Mouse (Mus musculus): Measurements from ENCODE around the gene Ets2.
"Not testable (repeated sequence)": the region's sequence is repeated elsewhere in the genome, so short reads cannot be mapped to it uniquely, and the experiment has no call there.

Gene Ets2

DNA sequence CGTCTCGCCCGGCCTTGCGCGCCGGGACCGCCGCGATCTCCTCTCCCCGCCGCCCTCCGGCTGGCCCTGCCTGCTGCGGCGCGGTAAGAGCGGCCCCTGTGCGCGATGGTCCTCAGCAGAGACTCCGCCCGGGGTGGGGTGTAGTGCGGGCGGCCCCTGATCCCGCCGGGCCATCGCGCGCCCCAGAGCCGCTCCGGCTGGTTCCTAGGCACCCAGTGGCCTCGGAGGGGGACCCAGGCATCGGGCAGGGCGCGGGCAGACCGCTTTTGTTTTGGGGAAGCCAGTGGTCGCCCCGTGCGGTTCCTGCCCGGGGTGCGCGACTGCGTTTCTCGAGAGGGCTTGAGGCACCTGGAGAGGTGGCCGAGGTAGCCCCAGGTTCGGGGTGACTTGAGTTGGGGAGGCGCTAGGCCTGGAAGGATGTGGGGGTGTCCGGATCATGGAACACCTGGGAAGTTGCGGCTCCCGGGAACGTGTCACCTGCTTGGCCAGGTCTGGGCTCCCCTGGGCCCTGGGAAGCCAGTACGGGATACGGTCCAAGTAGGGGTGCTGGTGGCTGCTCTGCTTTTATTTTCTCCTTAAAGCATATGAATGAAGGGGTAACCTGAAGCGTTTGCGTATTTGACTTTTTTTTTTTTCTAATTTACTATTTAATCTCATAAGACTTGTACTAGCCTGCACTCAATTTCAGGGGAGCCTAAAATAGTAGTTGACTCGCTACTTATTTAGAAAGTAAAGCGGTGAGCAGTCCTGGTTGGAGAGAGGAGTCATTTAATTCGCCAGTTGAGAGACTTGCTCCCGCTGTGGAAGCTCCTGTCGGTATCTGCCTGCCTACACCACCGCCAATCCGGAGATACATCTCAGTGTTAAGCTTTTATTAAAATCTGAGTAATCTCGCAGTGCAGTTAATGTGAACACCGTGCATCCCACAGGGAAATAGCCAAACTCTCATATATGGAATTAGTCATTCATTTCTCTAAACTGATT lies 979 bp downstream of the Ets2 start:
- DNase-seq = no peak

DNA sequence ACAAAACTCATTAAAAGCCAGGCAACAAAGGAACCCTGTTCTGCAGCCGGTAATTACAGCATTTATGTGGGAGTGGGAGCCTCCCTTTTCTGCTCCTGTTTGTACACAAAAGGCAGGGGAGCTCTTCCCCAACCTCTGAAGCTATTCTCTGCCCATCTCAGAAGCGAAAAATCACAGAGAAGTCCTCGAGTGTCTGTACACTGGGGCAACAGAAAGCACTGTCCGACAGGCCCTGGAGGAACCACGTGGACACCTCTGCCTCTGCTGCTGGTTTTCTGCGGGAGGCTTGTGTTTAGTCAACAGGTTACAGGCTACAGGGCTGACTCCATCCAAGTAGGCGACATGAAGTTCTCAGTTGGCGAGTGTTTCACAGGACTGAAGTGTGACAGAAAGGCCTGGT lies 2.1 kb downstream of the Ets2 start:
- no peak for DNase-seq

DNA sequence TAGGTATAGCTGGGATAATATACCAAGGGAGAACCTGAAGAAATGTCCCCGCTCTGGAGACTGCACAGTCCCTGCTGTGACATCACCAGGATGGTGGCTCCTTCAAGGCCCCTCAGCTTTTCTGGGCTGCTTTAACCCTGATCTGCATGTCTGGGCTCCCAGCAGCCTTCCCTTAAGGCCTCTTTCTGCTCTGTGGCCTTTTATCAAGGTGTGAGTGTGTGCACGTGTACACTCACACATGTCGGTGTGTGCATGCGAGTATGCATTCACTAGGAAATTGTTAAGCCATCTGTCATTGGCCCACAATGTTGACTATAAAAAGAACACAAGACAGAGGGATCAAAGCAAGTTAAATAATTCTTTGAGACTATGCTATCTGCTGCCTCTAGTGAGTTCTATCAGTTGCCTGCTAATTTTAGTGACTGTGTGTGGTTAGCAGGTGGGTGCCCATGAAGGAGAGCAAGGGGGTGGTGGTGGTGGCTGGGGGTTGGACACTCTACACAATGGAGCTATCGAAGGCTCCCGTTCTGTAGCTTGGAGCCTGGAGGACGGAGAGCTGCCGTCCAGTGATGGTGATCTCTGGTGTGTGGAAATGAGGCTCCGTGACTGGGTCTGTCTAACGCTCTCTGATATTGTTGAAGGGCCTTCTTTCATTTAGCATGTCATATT lies 2.9 kb downstream of the Ets2 start:
- no peak for DNase-seq

DNA sequence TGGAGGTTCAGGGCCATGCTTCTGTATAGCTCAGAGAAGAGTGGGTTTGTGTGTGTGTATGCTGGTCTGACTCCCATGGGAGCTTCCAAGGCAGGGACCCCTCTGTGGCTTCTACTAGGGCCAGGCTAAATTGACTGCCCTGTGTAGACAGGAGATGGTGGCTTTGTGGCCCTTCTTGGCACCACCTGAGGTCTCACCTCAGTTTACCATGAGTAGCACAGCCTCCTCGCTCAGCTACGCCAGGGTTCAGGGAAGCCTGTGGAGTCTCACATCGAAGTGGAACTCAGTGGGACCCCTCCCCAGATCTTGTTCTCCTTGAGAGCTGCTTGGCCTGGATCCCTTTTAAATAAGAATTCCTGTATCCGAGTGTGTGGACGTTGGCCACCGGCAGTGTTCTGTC lies 3.9 kb downstream of the Ets2 start:
- no peak for DNase-seq

DNA sequence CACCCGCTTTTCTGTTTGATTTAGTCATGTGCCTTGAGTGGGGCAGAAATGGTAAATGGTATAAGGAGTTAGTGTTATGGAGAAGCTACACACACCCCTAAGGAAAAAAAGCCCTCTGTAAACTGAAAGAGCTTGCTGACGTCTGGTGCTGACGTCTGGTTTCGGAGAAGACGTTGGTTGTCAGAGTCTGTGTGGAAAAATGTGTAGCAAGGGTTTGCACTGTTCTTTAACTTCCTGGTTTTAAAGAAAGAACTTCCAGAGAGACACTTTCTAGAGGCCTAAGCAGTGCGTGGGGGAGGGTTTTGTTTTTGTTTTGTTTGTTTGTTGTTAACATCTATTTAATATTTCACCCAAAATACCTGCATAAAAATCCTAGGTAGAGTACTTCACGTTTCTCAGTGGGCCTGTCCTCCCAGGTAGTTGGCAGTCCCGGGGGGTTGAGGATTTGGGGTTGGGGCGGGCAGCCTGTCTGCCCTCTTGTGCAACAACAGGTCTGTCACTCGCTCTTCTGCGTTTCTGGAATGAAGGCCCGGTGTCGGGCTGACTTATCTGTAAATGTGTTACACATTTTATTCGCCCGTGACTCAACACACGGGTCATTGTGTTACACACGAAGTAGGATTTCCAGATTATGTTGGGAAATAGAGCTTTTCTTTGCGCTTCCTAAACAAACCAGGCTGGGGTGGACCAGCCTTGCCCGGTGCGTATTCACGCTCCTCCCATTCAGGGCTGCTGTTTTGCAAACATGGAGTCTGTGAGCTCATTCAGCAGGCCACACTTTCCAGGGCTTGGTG lies 6.5 kb downstream of the Ets2 start:
- no peak for DNase-seq

DNA sequence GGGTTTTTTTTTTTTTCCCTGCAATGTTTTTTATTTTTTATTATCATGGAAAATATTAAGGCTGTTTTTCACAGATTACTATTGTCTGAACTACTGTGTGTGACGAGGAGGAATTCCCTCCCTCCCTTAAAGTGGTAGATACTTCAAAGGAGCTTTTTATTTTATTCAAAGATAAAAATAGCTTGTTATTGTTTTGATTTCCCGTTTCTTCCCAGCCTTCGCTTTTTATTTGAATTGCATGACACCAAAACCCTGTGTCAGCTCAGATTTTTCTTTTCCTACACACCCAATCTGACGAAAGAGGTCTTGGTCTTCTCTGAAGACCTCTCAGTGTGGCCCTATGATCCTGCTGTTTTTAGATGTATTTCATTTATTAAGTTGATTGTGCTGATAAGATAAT lies 7.3 kb downstream of the Ets2 start:
- DNase-seq = no peak

DNA sequence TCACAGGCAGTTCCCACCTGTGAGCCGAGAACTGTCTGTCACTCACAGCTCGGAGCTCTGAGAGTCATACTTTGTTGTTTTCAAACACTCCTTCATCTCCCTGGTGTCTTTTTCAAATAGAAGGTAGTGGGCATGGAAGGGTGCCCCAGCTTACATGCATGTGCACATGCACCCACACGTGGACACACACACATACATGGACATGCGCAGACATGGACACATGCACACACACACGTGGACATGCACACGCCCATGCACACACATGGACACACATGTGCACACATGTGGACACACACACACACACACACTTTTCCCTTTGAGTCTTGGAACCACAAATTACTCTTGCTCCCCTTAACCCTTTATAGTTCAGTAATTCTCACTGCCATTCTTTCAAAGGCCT lies 8.3 kb downstream of the Ets2 start:
- no peak for DNase-seq

DNA sequence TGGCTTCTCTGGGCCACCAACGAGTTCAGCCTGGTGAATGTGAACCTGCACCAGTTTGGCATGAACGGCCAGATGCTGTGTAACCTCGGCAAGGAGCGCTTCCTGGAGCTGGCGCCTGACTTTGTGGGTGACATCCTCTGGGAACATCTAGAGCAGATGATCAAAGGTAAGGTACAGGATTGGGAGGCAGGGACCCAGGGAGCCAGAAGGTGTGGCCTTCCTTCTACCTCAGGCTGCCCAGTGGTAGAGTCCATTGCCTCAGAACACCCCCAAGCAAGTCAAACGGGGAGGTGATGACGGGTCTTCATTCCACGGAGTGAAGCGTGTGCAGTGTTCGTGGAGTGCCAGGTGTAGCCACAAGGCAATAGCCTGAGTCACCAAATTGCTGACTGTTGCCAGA lies 10.2 kb downstream of the Ets2 start:
- no peak for DNase-seq

DNA sequence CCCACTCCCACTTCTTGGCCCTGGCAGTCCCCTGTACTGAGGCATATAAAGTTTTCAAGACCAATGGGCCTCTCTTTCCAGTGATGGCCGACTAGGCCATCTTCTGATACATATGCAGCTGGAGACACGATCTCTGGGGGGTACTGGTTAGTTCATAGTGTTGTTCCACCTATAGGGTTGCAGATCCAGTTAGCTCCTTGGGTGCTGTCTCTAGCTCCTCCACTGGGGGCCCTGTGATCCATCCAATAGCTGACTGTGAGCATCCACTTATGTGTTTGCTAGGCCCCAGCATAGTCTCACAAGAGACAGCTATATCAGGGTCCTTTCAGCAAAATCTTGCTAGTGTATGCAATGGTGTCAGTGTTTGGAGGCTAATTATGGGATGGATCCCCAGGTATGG lies 11.2 kb downstream of the Ets2 start:
- DNase-seq = not testable (repeated sequence)

DNA sequence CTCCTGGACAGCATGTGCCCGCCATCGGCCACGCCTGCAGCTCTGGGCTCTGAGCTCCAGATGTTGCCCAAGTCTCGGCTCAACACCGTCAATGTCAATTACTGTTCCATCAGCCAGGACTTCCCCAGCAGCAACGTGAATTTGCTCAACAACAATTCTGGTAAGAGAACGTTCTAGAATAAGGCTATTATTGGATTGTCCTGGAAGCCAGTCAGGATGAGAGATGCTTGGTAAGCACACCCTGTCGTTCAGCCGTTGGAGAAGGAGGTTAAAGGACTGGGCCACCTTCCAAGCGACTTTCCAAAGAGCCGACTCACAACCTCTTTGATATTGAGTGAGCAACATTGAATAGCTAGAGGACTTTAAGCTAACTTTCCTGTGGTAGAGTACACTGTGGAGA lies 13.2 kb downstream of the Ets2 start:
- DNase-seq = no peak

DNA sequence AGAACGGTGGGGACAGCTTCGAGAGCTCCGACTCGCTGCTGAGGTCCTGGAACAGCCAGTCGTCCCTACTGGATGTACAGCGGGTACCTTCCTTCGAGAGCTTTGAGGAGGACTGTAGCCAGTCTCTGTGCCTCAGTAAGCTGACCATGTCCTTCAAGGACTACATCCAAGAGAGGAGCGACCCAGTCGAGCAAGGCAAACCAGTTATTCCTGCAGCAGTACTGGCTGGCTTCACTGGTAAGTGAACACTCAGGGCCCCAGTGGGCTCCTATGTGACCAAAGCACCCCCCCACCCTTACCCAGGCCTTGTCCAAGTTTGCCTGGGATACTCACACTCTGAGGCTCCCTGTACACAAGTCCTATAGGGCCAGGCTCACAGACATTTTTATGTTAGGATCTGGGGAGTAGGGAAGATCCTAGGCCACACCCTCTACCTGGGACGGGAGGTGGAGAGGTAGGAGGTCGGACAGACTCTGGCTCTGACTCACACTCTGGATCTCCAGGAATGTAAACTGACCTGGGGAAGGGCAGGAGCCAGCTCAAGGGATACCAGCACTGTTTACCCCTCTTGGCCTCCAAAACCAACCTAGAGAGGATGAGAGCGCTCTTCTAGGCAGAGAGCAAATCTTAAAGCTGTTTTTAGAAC lies 14.3 kb downstream of the Ets2 start:
- DNase-seq = no peak

DNA sequence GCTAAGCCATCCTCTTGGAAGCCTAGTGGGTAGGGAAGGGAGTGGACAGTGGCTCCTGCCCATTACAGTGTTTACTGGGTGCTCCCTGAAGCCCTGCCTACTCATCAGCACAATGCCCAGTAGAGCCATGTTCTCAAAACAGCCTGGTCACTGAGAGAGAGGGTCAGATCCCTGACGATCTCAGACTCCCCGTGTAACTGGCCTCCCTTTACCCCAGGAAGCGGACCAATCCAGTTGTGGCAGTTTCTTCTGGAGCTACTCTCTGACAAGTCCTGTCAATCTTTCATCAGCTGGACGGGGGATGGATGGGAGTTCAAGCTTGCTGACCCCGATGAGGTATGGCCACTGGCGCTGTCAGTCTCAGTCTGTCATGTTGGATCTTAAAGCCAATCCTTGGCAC lies 15.8 kb downstream of the Ets2 start:
- no peak for DNase-seq

DNA sequence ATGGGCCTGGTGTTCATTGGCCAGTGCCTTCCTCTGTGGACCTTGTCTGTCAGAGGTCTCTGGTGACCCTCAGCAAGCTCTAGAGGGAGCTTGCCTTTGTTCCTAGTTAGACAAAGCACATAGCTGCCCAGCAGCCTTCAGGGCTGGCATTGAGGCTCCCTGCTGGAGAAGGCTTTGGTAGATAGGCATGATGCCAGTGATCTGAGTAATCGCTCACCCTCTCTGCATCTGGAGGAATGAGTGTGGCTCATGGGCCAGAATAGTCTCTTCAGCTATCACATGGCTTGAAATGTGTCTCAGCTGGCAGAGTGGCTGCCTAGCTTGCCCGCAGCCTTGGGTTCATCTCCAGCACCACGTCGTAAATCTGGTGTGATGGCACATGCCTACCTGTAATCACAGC lies 16.2 kb downstream of the Ets2 start:
- no peak for DNase-seq

DNA sequence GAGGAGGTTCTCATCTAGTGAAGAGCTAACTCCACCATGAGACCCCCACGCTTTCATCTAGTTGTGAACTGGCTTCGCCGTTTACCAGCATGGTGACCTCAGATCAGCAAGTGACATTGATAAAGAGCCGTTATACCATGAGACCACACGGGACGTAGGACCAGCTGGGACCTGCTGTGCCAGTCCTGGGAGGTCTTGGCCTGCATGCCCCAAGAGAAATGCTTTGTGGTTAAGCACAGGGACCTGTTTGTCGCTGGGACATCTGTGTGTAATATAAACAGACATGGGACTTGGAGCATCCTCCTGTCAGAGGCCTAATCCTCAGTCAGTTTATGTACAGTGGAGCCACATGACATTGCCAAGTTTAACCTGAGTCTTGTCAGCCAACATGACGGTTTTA lies 18.7 kb downstream of the Ets2 start:
- DNase-seq = no peak

DNA sequence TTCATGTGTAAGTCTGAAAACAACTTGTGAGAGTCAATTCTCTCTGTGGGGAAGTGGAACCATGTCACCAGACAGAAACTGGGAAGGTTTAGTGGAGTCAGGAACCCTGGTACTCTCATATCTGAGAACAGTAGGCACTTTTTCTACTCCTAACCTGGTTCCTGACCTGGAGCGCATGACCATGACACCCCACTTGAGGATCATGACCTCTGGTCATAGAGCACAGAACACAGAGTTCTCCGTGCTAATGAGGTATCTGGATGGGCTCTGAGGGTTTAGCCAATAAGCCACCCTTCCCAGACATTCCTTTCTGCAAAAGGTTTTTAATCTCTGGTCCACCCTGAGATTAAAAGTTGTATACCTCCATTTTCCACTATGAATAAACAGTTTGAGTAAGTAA lies 22.4 kb downstream of the Ets2 start:
- DNase-seq = no peak

DNA sequence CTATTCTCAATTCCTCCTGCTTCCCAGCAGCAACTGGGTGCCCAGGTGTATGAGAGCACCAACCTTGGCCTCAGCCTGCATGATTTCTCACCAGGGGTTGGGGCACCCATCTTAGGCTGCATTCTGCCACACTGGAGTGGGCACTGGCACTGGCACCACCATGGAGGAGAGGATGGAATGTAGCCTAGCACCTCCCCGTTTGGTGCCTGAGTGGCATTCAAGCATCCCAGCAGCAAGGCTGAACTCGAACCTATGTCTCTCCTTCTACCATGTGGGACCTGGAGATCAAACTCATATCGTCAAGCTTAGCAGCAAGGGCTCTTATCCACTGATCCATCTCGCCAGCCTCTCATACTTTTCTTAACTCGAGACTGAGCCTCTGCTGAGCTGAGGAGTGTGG lies 22.9 kb downstream of the Ets2 start:
- no peak for DNase-seq

DNA sequence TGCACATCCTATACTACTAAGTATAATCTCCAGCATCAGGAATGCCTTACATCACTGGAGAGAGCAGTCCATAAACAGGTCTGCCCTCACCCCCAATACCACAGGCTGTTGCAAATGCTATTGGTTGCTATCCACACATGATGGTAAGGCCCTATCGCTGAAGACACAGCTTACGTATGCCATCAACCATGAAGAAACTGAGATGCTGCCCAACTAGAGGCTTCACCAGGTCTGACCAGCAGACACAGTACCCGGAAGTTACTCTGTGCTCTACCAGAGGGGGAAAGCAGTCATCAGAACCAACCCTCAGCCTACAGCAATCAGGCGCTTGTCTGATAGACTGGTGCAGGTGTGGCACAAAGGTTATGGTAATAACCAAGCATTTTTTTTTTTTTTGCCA lies 24.9 kb downstream of the Ets2 start:
- DNase-seq = no peak

DNA sequence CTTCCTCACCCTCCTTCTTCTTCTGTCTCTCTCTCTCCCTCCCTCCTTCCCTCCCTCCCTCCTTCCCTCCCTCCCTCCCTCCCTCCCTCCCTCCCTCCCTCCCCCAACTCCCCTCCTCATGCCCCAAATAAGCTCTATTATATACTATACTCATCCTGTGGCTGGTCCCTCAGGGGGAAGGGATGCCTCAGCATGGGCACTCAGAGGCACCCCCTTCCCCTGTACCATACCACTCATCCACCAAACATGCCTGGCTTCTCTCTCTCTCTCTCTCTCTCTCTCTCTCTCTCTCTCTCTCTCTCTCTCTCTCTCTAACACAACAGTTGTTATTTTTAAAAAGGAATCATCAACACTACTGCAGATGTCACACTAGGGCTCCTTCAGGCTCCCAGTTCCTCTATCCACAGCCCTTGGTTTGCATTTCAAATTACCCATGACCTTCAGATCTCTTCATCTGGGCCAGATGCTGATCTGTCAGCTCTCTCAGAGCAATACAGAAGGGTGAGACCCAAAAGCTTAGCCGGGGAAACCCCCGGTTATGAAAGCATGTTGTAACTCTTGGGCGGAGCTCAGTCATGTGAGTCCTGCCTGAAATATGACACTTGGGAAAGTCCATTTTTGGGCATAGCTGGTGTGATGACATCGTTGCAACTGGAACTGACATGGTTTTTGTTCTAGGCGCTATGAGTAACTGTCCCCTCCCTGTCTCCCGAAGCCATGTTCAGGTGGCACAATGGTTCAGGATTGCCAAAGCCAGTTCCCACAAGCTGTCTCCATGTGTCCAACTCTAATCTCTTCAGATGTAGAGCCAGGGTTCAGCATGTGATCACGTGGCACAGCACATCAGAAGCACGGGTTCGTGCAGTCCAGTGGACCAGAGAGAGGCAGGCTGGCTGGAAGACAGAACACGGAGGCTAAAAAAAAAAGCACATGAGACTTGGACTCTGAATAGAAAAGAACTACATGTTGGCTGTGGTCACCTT lies 26.9 kb downstream of the Ets2 start:
- DNase-seq = no peak

DNA sequence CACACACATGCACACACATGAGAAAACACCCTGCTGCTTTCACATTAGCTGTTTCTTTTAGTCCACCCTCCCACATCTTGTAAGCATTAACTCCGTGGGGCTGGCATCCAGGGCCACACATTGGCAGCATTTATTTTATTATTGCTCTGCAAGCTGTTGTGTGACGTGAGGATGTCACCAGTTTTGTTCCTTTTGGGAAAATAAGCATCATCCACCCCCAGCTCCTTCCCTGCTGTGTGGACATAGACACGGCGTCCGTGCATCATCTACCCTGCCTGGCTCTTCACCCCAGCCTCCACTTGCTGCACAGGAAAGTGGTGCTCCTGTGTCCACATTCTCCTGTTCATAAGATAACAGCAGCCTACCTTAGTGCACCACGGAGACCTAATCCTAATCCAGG lies 27.9 kb downstream of the Ets2 start:
- DNase-seq = no peak

DNA sequence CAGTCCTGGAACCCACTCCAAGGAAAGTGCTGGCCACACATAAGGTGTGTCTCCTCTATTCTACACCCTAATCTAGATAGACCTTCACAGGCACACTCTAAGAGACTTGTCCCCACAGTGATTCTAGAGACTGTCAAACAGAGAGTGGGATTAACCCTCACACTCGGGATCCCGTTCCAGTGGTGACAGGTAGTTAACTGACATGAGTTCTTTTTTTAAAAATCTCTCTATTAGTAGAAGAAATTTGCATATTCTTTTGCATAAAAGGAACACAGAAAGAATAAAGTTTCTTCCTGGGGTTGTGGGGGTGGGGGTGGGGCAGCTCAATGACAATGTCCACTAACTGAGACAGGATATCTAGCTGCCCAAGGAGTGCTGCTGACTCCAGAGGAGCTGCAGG lies 32.9 kb downstream of the Ets2 start:
- DNase-seq = no peak

DNA sequence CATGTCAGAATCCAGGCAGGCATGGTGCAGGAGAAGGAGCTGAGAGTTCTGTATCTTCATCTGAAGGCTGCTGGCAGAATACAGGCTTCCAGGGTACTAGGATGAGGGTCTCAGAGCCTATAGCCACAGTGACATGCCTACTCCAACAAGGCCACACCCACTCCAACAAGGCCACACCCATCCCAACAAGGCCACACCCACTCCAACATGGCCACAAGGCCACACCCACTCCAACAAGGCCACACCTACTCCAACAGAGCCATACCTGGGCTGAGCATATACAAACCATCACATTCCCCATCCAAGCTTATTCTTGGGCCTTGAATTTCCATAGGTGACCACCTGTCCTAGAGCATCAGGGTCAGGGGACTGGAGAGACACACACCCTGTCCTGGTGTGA lies 34.2 kb downstream of the Ets2 start:
- DNase-seq = no peak

DNA sequence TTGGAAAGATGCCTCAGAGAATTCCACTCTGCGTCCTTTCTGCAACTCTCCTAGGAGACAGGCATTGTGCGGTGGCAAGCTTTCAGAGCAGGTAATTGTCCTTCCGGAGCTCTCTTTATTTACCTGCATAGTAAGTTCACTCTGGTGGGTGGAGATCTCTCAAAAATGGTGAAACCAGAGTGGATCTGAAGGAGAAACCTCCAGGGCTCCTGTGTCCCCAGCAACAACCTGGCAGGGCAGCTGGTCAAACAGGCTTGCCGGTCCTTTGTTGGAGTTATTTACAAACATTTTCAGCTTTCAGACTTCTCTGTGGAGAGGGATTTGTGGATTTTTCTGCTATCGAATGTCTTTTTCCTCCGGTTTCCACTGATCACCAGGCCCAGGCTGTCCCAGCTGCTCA lies 34.6 kb downstream of the Ets2 start:
- DNase-seq = no peak
